ENCODE assay signal across 8 mouse cellular contexts in genomic region chr6:128584070-128584660, GRCm38 (mm10). TPM values are rescaled to one million over a fixed set of nuclear protein-coding genes. Genes with fewer than 3 reads are reported as not detected.
A peak's percentile ranks its signal among the peaks of the same experiment; 100 is the strongest.
DNase-seq lines count a peak whose midpoint lies in the region; ATAC-seq and TF ChIP-seq lines count a peak whose summit lies in the region.

No protein-coding gene starts in this region.

- no peak for TF ChIP-seq POLR2A in cortical plate, adult 2 months (IDR thresholded peaks at IDR 0.05; ENCODE audit: extremely low read depth, insufficient read depth, low read length)

- no peak overlapping the region for H3K4me3 ChIP-seq in hindbrain, embryonic 10.5 days
- no peak overlapping the region for H3K4me3 ChIP-seq in hindbrain, embryonic 12.5 days
- H3K4me3 ChIP-seq in cortical plate, adult 2 months (ENCODE audit: insufficient read depth, low read length), result no peak overlapping the region
- no peak overlapping the region for H3K4me3 ChIP-seq in intestine, embryonic 14.5 days (ENCODE audit: low read depth, low read length)

- DNase-seq in hindbrain, embryonic 10.5 days (ENCODE audit: low spot score), result peak; percentile 59
- DNase-seq in intestine, embryonic 14.5 days (ENCODE audit: low spot score), result peak; percentile 84
- DNase-seq in frontal cortex, postnatal 10 days (ENCODE audit: low spot score in 2 of 2), result no peak
- no peak for DNase-seq in ovary, adult 18-20 months (ENCODE audit: low spot score)
- no peak for DNase-seq in spleen, adult 18-20 months

- H3K9me3 ChIP-seq in hindbrain, embryonic 10.5 days, result no peaks in the 10 kb centered on the region
- no peaks in the 10 kb centered on the region for H3K9me3 ChIP-seq in hindbrain, embryonic 12.5 days (replicated peaks)
- no peaks in the 10 kb centered on the region for H3K9me3 ChIP-seq in intestine, embryonic 14.5 days (ENCODE audit: control insufficient read depth, low read length)

- no peaks in the 10 kb centered on the region for H3K4me1 ChIP-seq in hindbrain, embryonic 10.5 days (replicated peaks)
- H3K4me1 ChIP-seq in hindbrain, embryonic 12.5 days, result no peaks in the 10 kb centered on the region
- H3K4me1 ChIP-seq in cortical plate, adult 2 months (ENCODE audit: control insufficient read depth, insufficient read depth, low read length), result no peaks in the 10 kb centered on the region
- H3K4me1 ChIP-seq in intestine, embryonic 14.5 days (replicated peaks; ENCODE audit: control insufficient read depth, insufficient read depth, low read length), result no peaks in the 10 kb centered on the region

- no peak overlapping the region for H3K4me2 ChIP-seq in hindbrain, embryonic 12.5 days (replicated peaks)
- H3K4me2 ChIP-seq in intestine, embryonic 14.5 days (ENCODE audit: low read length), result 0 out of 2 replicates have a peak overlapping the region, but pooled peaks have one; percentile 15

- no peak overlapping the region for H3K27ac ChIP-seq in hindbrain, embryonic 10.5 days
- H3K27ac ChIP-seq in hindbrain, embryonic 12.5 days, result no peak overlapping the region
- no peak overlapping the region for H3K27ac ChIP-seq in cortical plate, adult 2 months (ENCODE audit: insufficient read depth, low read length)
- H3K27ac ChIP-seq in intestine, embryonic 14.5 days (ENCODE audit: low read depth), result no peak overlapping the region

- 25% methylated on average over 10 of the region's 10 CpGs for WGBS in hindbrain, embryonic 10.5 days
- 32% methylated on average over 10 of the region's 10 CpGs for WGBS in hindbrain, embryonic 12.5 days
- 21% methylated on average over 10 of the region's 10 CpGs for WGBS in intestine, embryonic 14.5 days

- ATAC-seq in hindbrain, embryonic 12.5 days (ENCODE audit: low FRiP score), result no peak
- no peak for ATAC-seq in intestine, embryonic 14.5 days (replicated peaks; ENCODE audit: low FRiP score, low TSS enrichment, low read depth)
- ATAC-seq in megakaryocyte progenitor cell, adult 5-6 weeks (replicated peaks; ENCODE audit: poor library complexity), result peak; percentile 72

- no peak overlapping the region for H3K9ac ChIP-seq in hindbrain, embryonic 12.5 days
- no peak overlapping the region for H3K9ac ChIP-seq in intestine, embryonic 14.5 days (ENCODE audit: low read length)

- TF ChIP-seq CTCF in cortical plate, adult 2 months (IDR thresholded peaks at IDR 0.05; ENCODE audit: extremely low read depth, insufficient read depth, low read length), result peak; percentile 17; the same call in 1 of the 2 replicates

- no peaks in the 10 kb centered on the region for H3K27me3 ChIP-seq in hindbrain, embryonic 10.5 days (ENCODE audit: insufficient read depth, poor library complexity, severe bottlenecking)
- H3K27me3 ChIP-seq in hindbrain, embryonic 12.5 days, result no peaks in the 10 kb centered on the region
- no peaks in the 10 kb centered on the region for H3K27me3 ChIP-seq in intestine, embryonic 14.5 days (replicated peaks; ENCODE audit: control insufficient read depth, insufficient read depth, low read length)

- no peaks in the 10 kb centered on the region for H3K36me3 ChIP-seq in hindbrain, embryonic 10.5 days
- no peaks in the 10 kb centered on the region for H3K36me3 ChIP-seq in hindbrain, embryonic 12.5 days
- H3K36me3 ChIP-seq in intestine, embryonic 14.5 days (ENCODE audit: control insufficient read depth, insufficient read depth, low read length), result no peaks in the 10 kb centered on the region

RNA-seq across cellular contexts. Expression of gene A2ml1, which starts 2.8 kb away (rescaled TPM):
- polyA plus RNA-seq in hindbrain, embryonic 10.5 days (2016; fragmentation: Nextera tagmentation; extraction: Ambion mirVana), result 0.04 TPM in 1 of 2 replicates, not detected in the other
- not detected in 2 replicates for polyA plus RNA-seq in hindbrain, embryonic 12.5 days (2016; fragmentation: Nextera tagmentation; extraction: Ambion mirVana)
- 30.6 and 32.4 TPM in 2 replicates for polyA plus RNA-seq in cortical plate, adult 2 months (2012; rRNA removed)
- polyA plus RNA-seq in intestine, embryonic 14.5 days (2014; fragmentation: Nextera tagmentation; extraction: Ambion mirVana), result 2.5 and 3.5 TPM in 2 replicates
- total RNA-seq in megakaryocyte progenitor cell, adult 5-6 weeks (2015), result not detected in 2 replicates
- total RNA-seq in megakaryocyte progenitor cell, adult 5-6 weeks (2017), result not detected in 2 replicates

RNA-seq across cellular contexts. Expression of gene Klrb1a, which starts 39.2 kb away (rescaled TPM):
- polyA plus RNA-seq in hindbrain, embryonic 10.5 days (2016; fragmentation: Nextera tagmentation; extraction: Ambion mirVana), result not detected in 2 replicates
- not detected in 2 replicates for polyA plus RNA-seq in hindbrain, embryonic 12.5 days (2016; fragmentation: Nextera tagmentation; extraction: Ambion mirVana)
- not detected in 2 replicates for polyA plus RNA-seq in cortical plate, adult 2 months (2012; rRNA removed)
- polyA plus RNA-seq in intestine, embryonic 14.5 days (2014; fragmentation: Nextera tagmentation; extraction: Ambion mirVana), result not detected in 2 replicates
- total RNA-seq in megakaryocyte progenitor cell, adult 5-6 weeks (2015), result 0.74 TPM in 1 of 2 replicates, not detected in the other
- not detected in 2 replicates for total RNA-seq in megakaryocyte progenitor cell, adult 5-6 weeks (2017)

RNA-seq across cellular contexts. Expression of gene Pzp, which starts 57.6 kb away (rescaled TPM):
- polyA plus RNA-seq in hindbrain, embryonic 10.5 days (2016; fragmentation: Nextera tagmentation; extraction: Ambion mirVana), result not detected in 2 replicates
- polyA plus RNA-seq in hindbrain, embryonic 12.5 days (2016; fragmentation: Nextera tagmentation; extraction: Ambion mirVana), result not detected in 2 replicates
- polyA plus RNA-seq in cortical plate, adult 2 months (2012; rRNA removed), result 0.04 TPM in 1 of 2 replicates, not detected in the other
- polyA plus RNA-seq in intestine, embryonic 14.5 days (2014; fragmentation: Nextera tagmentation; extraction: Ambion mirVana), result 0.05 TPM in 1 of 2 replicates, not detected in the other
- not detected in 2 replicates for total RNA-seq in megakaryocyte progenitor cell, adult 5-6 weeks (2015)
- total RNA-seq in megakaryocyte progenitor cell, adult 5-6 weeks (2017), result not detected in 2 replicates

Comparison
In these comparisons a context has a peak if more than half of its experiments do, and no peak if none do; other contexts are left out.
1. DNase-seq: peak in hindbrain, embryonic 10.5 days (single experiment) and intestine, embryonic 14.5 days (single experiment); none in frontal cortex, postnatal 10 days (0 of 2), ovary, adult 18-20 months (single experiment) and spleen, adult 18-20 months (0 of 2).